Mouse (Mus musculus) embryonic facial prominence, embryonic 14.5 days (tissue): ENCODE results near the gene Gpr3. TPM values are rescaled to one million over a fixed set of nuclear protein-coding genes. Genes with fewer than 3 reads are reported as not detected.

Source experiments
- ATAC-seq: fragments of 200-750 bp; cut with Nextera tagmentation; 2 replicates; pipeline ENCODE4 v1.8.0; 2017; ENCODE audit warnings: low read depth, moderate number of reproducible peaks, moderate TSS enrichment
- DNase-seq: peaks from one replicate; pipeline ENCODE4 v3.0.0-alpha.2; 2015; ENCODE audit warnings: low spot score
- H3K27ac ChIP-seq: fragments of 300-500 bp; sonication (generic); replicated peaks from 2 replicates; pipeline ENCODE4 v1.5.1; 2014; ENCODE audit warnings: low read depth, mild to moderate bottlenecking, low read length, moderate library complexity
- H3K27me3 ChIP-seq: fragments of 300-500 bp; sonication (generic); replicated peaks from 2 replicates; pipeline ENCODE4 v1.6.1; 2014; ENCODE audit warnings: low read length; ENCODE audit not compliant: control insufficient read depth, insufficient read depth
- H3K36me3 ChIP-seq: fragments of 300-500 bp; sonication (generic); 2 replicates; pipeline ENCODE4 v1.6.1; 2014; ENCODE audit warnings: low read length, mixed read lengths; ENCODE audit not compliant: control insufficient read depth, insufficient read depth
- H3K4me1 ChIP-seq: fragments of 300-500 bp; sonication (generic); 2 replicates; pipeline ENCODE4 v1.6.1; 2014; ENCODE audit warnings: antibody characterized with exemption, low read length; ENCODE audit not compliant: control insufficient read depth, insufficient read depth
- H3K4me2 ChIP-seq: fragments of 300-500 bp; sonication (generic); 2 replicates; pipeline ENCODE4 v1.6.1; 2014; ENCODE audit warnings: low read depth, mild to moderate bottlenecking, low read length, moderate library complexity, mixed read lengths
- H3K4me3 ChIP-seq: fragments of 300-500 bp; sonication (generic); 2 replicates; pipeline ENCODE4 v1.5.1; 2014; ENCODE audit warnings: low read depth, mild to moderate bottlenecking, low read length
- H3K9ac ChIP-seq: fragments of 300-500 bp; sonication (generic); 2 replicates; pipeline ENCODE4 v1.6.1; 2014; ENCODE audit warnings: low read depth, mild to moderate bottlenecking, low read length, moderate library complexity, mixed read lengths
- H3K9me3 ChIP-seq: fragments of 300-500 bp; sonication (generic); 2 replicates; pipeline ENCODE4 v1.6.1; 2016; ENCODE audit warnings: low read length; ENCODE audit not compliant: control insufficient read depth
- WGBS: fragments of 180-500 bp; shearing (Covaris S2); extraction: QIAGEN DNeasy Blood & Tissue Kit; methylation state at CpG from one replicate; pipeline ENCODE4 v1.1.7; 2014; 5-methylcytosine and 5-hydroxymethylcytosine counted together
- polyA plus RNA-seq: library from polyadenylated mRNA; unstranded; fragments of >200 nt; fragmentation: Nextera tagmentation; extraction: Ambion mirVana; gene quantifications from 2 replicates; pipeline ENCODE4 v1.2.1, GENCODE M21; 2014

Gene Gpr3
- polyA plus RNA-seq, 1 experiment from 2014 or later, result 0.19 TPM

- no peaks in the 10 kb centered on the region for H3K9me3 ChIP-seq
- ATAC-seq (no peak), DNase-seq (no peak)
- no peaks in the 10 kb centered on the region for H3K27me3 ChIP-seq
- peaks cover 30% of the 10 kb centered on the region for H3K4me1 ChIP-seq
- H3K4me2 ChIP-seq, result no peak overlapping the region
- 84% methylated on average over 11 of the region's 11 CpGs for WGBS
- H3K36me3 ChIP-seq, result peaks cover 78% of the 10 kb centered on the region
- H3K9ac ChIP-seq, result no peak overlapping the region
- H3K27ac ChIP-seq, result no peak overlapping the region
- H3K4me3 ChIP-seq, result no peak overlapping the region
Observed at GRCm38 (mm10) chr4:133194482-133194881, 17.9 kb downstream of the Gpr3 start.

- no peaks in the 10 kb centered on the region for H3K9me3 ChIP-seq
- ATAC-seq, result no peak
- peaks cover 17% of the 10 kb centered on the region for H3K4me1 ChIP-seq
- WGBS, result 62% methylated on average over 10 of the region's 10 CpGs
- DNase-seq, result no peak
- H3K27ac ChIP-seq, result no peak overlapping the region
- H3K4me3 ChIP-seq, result no peak overlapping the region
- no peaks in the 10 kb centered on the region for H3K27me3 ChIP-seq
- peaks cover 94% of the 10 kb centered on the region for H3K36me3 ChIP-seq
- no peak overlapping the region for H3K4me2 ChIP-seq
- no peak overlapping the region for H3K9ac ChIP-seq
Observed at GRCm38 (mm10) chr4:133189396-133189795, 22.9 kb downstream of the Gpr3 start.

GRCm38 (mm10) chr4:133186856-133187255 lies 25.5 kb downstream of the Gpr3 start:
- no peak overlapping the region for H3K4me3 ChIP-seq
- DNase-seq, result no peak
- peaks cover 31% of the 10 kb centered on the region for H3K4me1 ChIP-seq
- H3K9me3 ChIP-seq, result no peaks in the 10 kb centered on the region
- H3K9ac ChIP-seq, result no peak overlapping the region
- H3K27ac ChIP-seq, result no peak overlapping the region
- peaks cover 69% of the 10 kb centered on the region for H3K36me3 ChIP-seq
- no peak overlapping the region for H3K4me2 ChIP-seq
- no peaks in the 10 kb centered on the region for H3K27me3 ChIP-seq
- no peak for ATAC-seq
- 93% methylated on average over 5 of the region's 5 CpGs for WGBS

- H3K4me2 ChIP-seq, result no peak overlapping the region
Observed at GRCm38 (mm10) chr4:133185893-133186292, 26.4 kb downstream of the Gpr3 start.

GRCm38 (mm10) chr4:133184898-133185665 lies 27.3 kb downstream of the Gpr3 start:
- Histone ChIP-seq H3K4me3 (no peak overlapping the region), H3K36me3 (peaks cover 60% of the 10 kb centered on the region), H3K4me1 (peaks cover 31% of the 10 kb centered on the region), H3K27me3 (no peaks in the 10 kb centered on the region), H3K27ac (peak overlapping the region; percentile 75), H3K9me3 (no peaks in the 10 kb centered on the region), H3K4me2 (no peak overlapping the region), H3K9ac (no peak overlapping the region)
- DNase-seq (peak; percentile 80), ATAC-seq (peak; percentile 28; the same call in 1 of the 2 replicates)
- WGBS, result 32% methylated on average over 15 of the region's 15 CpGs

More at GRCm38 (mm10) chr4:133185893-133186292, 26.4 kb downstream of the Gpr3 start:
- Histone ChIP-seq H3K27ac (peak overlapping the region; percentile 75), H3K9ac (no peak overlapping the region), H3K4me1 (peaks cover 31% of the 10 kb centered on the region), H3K36me3 (peaks cover 64% of the 10 kb centered on the region), H3K9me3 (no peaks in the 10 kb centered on the region), H3K27me3 (no peaks in the 10 kb centered on the region), H3K4me3 (no peak overlapping the region)
- WGBS, result 32% methylated on average over 8 of the region's 8 CpGs
- DNase-seq, result peak; percentile 81
- peak; percentile 23; the same call in 1 of the 2 replicates for ATAC-seq

GRCm38 (mm10) chr4:133184031-133184897 lies 28.1 kb downstream of the Gpr3 start:
- no peak for DNase-seq
- Histone ChIP-seq H3K27ac (peak overlapping the region; percentile 75), H3K4me1 (peaks cover 31% of the 10 kb centered on the region), H3K27me3 (no peaks in the 10 kb centered on the region), H3K9me3 (no peaks in the 10 kb centered on the region), H3K4me3 (no peak overlapping the region), H3K4me2 (no peak overlapping the region), H3K36me3 (peaks cover 59% of the 10 kb centered on the region), H3K9ac (no peak overlapping the region)
- ATAC-seq, result no peak
- WGBS, result 43% methylated on average over 14 of the region's 14 CpGs

- H3K27ac ChIP-seq, result no peak overlapping the region
- H3K9me3 ChIP-seq, result no peaks in the 10 kb centered on the region
- DNase-seq (no peak), ATAC-seq (no peak)
- WGBS, result 92% methylated on average over 8 of the region's 8 CpGs
- H3K4me3 ChIP-seq, result no peak overlapping the region
- H3K9ac ChIP-seq, result no peak overlapping the region
- H3K36me3 ChIP-seq, result peaks cover 60% of the 10 kb centered on the region
- no peaks in the 10 kb centered on the region for H3K27me3 ChIP-seq
- H3K4me2 ChIP-seq, result no peak overlapping the region
- H3K4me1 ChIP-seq, result peaks cover 31% of the 10 kb centered on the region
Observed at GRCm38 (mm10) chr4:133182439-133183033, 29.8 kb downstream of the Gpr3 start.

GRCm38 (mm10) chr4:133179258-133179657 lies 33.1 kb downstream of the Gpr3 start:
- Histone ChIP-seq H3K4me3 (no peak overlapping the region), H3K4me1 (peaks cover 17% of the 10 kb centered on the region), H3K9ac (no peak overlapping the region), H3K27me3 (no peaks in the 10 kb centered on the region), H3K27ac (no peak overlapping the region), H3K9me3 (no peaks in the 10 kb centered on the region), H3K36me3 (peaks cover 46% of the 10 kb centered on the region), H3K4me2 (no peak overlapping the region)
- DNase-seq (no peak), ATAC-seq (no peak)
- 97% methylated on average over 7 of the region's 7 CpGs for WGBS
